Mouse (Mus musculus): ENCODE measurements around the gene Rassf6.

Gene Rassf6

DNA sequence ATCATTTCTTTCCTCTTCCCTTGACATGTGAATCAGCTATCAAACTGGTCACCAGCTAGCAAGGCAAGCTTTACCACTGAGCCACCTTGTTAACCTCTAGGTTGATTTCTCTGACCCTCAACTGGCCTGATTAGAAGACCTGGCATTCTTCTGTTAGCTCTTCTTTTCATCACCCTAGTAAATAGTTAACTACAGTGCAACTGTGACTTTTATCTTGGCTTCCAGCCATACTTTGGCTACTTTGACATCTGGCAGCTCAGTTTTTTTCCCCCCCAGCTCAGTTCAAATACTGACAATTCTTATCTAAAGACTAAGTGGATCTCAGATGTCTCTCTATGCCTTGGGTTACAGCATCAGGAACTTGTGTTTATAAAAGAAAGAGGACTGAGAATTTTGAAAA is 72.1 kb downstream of the Rassf6 start:
- no peak for DNase-seq (ENCODE audit: low spot score)

DNA sequence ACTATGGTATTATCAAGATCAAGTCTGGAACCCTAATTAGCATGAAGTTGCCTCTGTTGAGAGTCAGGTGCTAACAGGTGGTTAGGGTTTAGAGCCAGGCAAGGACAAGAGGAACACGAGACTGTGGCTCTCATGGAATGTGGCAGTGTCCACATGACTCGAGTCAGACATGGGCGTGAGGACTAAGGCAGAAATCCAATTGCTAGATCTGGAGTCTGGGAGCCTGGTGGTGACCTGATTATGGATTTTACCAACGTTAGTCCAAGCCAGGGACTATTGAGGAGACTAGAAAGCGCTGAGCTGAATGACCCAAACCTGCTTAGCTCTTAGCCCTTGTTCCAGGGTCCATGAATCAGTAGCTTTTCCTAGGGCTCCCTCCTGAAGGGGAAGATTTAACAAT is 72.7 kb downstream of the Rassf6 start:
- no peak for DNase-seq (ENCODE audit: low spot score)

GRCm38 (mm10) chr5:90565205-90565604 is 75.3 kb downstream of the Rassf6 start:
- no peak for DNase-seq (ENCODE audit: low spot score)

DNA sequence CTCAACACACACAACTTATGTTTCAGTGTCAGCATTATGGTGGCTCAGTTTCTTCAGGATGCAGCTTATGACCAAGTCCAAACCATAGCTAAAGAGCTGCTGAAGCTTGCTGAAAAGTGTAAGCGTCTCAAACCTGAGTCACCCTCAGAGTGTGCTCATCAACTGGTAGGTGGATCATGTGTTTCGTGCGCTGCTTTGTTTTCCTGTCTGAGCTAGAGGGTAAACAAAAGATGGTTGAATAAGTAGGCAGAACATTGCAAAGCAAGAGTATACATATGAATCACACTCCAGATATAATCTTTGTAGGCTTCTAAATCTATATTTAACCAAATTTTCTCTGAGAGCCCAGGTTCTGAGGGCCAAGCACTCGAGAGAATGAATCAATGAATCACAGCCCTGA is 76.3 kb downstream of the Rassf6 start:
- no peak for DNase-seq (ENCODE audit: low spot score)

DNA sequence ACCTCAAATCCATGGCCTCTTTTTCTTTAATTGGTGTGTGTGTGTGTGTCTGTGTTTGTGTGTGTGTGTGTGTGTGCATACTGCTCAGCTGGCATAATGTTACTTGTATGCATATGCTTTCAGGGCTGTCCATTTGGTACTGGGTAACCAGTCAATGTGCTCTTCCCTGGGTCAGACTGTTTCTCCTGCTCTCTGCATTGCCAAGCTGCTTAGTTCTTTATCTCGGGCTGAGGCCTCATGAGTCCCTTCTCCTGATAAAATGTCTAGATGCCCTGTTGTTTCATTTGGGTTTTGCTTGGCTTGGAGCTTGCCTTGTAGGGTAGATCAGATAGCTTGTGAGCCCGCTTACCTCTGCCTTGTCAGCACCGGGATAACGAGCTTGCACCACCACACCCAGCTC is 77.6 kb downstream of the Rassf6 start:
- no peak for DNase-seq (ENCODE audit: low spot score)

- no peak for DNase-seq (ENCODE audit: low spot score)
These were observed 78.7 kb downstream of the Rassf6 start for GRCm38 (mm10) chr5:90561721-90562275.

DNA sequence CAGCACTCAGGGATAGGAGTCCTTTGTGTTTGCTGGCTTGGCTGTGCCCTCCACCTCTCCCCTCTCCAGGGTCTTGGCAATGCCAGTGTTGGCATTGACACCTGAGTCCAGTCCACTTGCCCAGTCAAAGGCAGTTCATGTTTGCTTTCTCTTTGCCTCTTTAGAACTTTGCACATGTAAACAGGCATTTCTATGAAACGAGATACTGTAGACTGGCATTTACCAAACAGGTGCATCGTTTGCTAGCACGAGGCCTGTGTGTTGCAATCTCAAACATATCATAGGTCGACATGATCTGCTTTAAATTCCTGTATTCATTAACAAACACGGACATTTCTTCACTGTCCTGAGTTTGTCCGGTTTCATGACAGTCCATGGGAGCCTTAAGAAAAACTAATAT is 79.7 kb downstream of the Rassf6 start, which contains the start of gene 5830473C10Rik:
Gene 5830473C10Rik, plus strand, starts transcription at position 365 of the 400 bp plus-strand sequence.
- no peak for DNase-seq (ENCODE audit: low spot score)

DNA sequence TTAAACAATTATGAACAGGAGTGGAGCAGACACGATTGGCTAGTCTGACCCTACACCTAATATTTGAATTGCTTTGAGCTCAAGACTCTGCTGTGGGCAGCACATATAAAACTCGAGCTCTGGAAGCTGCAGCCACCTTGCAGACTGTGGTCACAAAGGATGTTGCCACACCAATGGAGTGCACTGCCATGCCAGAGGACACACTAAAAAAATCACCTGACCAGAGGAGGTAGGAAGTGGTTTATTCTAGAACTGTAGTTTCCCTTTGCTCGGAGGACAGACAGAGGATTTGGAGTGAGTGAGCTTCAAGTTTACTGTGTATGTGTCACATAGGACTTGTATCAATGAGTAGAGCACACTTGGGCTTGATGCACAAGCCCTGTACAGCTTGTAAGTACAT is 84.4 kb downstream of the Rassf6 start:
- DNase-seq (ENCODE audit: low spot score) = no peak
